ENCODE assay signal across 9 mouse cellular contexts in the genomic region with DNA sequence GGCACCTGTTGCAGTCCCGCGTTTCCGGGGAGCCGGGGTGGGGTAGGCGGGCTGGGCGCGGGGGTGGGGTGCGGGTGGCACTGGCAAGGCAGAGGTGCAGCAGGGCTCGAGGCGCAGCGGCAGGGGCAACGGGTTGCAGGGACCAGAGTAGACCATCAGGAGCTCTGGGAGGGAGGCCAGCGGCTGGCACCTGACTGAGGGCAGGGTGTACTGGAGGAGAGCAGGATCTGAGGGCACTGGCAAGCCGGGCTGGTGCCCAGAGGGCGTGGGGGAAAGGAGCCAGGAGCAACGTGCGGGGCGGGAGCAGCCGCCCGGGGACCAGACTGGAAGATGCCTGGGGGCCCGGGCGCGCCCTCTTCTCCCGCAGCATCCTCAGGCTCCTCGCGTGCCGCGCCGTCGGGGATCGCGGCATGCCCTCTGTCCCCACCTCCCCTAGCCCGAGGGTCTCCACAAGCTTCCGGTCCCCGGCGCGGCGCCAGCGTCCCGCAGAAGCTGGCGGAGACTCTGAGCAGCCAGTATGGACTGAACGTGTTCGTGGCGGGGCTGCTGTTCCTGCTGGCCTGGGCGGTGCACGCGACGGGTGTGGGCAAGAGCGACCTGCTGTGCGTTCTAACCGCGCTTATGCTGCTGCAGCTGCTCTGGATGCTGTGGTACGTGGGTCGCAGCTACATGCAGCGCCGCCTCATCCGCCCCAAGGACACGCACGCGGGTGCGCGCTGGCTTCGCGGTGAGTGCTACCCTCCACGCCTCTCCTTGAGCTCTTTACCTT. TPM values are rescaled to one million over a fixed set of nuclear protein-coding genes. Genes with fewer than 3 reads are reported as not detected.
DNase-seq lines count a peak whose midpoint lies in the region; ATAC-seq lines count a peak whose summit lies in the region.
"Had no signal": no experiment of that assay in that cellular context is flagged by ENCODE, and none has a peak within 500 bp of the region (broad histone marks: within the 10 kb centered on the region; RNA-seq: fewer than 3 reads in every experiment).

No protein-coding gene starts in this region.

- DNase-seq in kidney, postnatal 25 days = no peak
- peak; percentile 24 for DNase-seq in embryo, embryonic 10.5 days (ENCODE audit: low spot score)
- no peak for DNase-seq in gastrocnemius, adult 8-10 months (ENCODE audit: low spot score in 2 of 2)
- DNase-seq in layer of hippocampus, adult 18-20 months (ENCODE audit: low spot score in 2 of 2) = no peak
- DNase-seq in spleen, postnatal 14 days (ENCODE audit: low spot score in 2 of 2) = no peak
- DNase-seq: kidney, adult 9 months had no signal

- peaks cover 57% of the 10 kb centered on the region for H3K27me3 ChIP-seq in kidney, embryonic 16.5 days (ENCODE audit: insufficient read depth, low read length)
- H3K27me3 ChIP-seq in hindbrain, embryonic 13.5 days = peaks cover 81% of the 10 kb centered on the region
- peaks cover 71% of the 10 kb centered on the region for H3K27me3 ChIP-seq in neural tube, embryonic 12.5 days (replicated peaks)

- H3K4me1 ChIP-seq in kidney, embryonic 16.5 days (ENCODE audit: insufficient read depth, low read length) = peaks cover 10% of the 10 kb centered on the region
- H3K4me1 ChIP-seq in hindbrain, embryonic 13.5 days (replicated peaks) = peaks cover 23% of the 10 kb centered on the region
- H3K4me1 ChIP-seq in neural tube, embryonic 12.5 days = peaks cover 19% of the 10 kb centered on the region

- no peaks in the 10 kb centered on the region for H3K9me3 ChIP-seq in kidney, embryonic 16.5 days (ENCODE audit: low read length)
- no peaks in the 10 kb centered on the region for H3K9me3 ChIP-seq in hindbrain, embryonic 13.5 days
- no peaks in the 10 kb centered on the region for H3K9me3 ChIP-seq in neural tube, embryonic 12.5 days

- no peak overlapping the region for H3K27ac ChIP-seq in kidney, embryonic 16.5 days (ENCODE audit: low read length)
- no peak overlapping the region for H3K27ac ChIP-seq in hindbrain, embryonic 13.5 days
- H3K27ac ChIP-seq in neural tube, embryonic 12.5 days = no peak overlapping the region

- ATAC-seq in kidney, embryonic 16.5 days (ENCODE audit: low FRiP score, low TSS enrichment) = peak; percentile 39; the same call in 1 of the 2 replicates
- peak; percentile 33 for ATAC-seq in hindbrain, embryonic 13.5 days (ENCODE audit: low FRiP score)
- ATAC-seq in neural tube, embryonic 12.5 days (ENCODE audit: low FRiP score, low read depth) = peak; percentile 52; the same call in 1 of the 2 replicates

- H3K4me3 ChIP-seq in kidney, embryonic 16.5 days (ENCODE audit: low read length) = peak overlapping the region; percentile 18
- peak overlapping the region; percentile 42 for H3K4me3 ChIP-seq in hindbrain, embryonic 13.5 days
- peak overlapping the region; percentile 34 for H3K4me3 ChIP-seq in neural tube, embryonic 12.5 days

- WGBS in kidney, embryonic 16.5 days = 1% methylated on average over 58 of the region's 65 CpGs
- WGBS in hindbrain, embryonic 13.5 days = 1% methylated on average over 65 of the region's 65 CpGs
- WGBS in neural tube, embryonic 12.5 days = 1% methylated on average over 65 of the region's 65 CpGs

- no peak overlapping the region for H3K9ac ChIP-seq in kidney, embryonic 16.5 days (replicated peaks; ENCODE audit: low read length)
- peak overlapping the region; percentile 60 for H3K9ac ChIP-seq in hindbrain, embryonic 13.5 days
- H3K9ac ChIP-seq in neural tube, embryonic 12.5 days = no peak overlapping the region

- no peaks in the 10 kb centered on the region for H3K36me3 ChIP-seq in kidney, embryonic 16.5 days (ENCODE audit: insufficient read depth, low read length)
- no peaks in the 10 kb centered on the region; the same call in 1 of the 2 replicates for H3K36me3 ChIP-seq in hindbrain, embryonic 13.5 days
- H3K36me3 ChIP-seq in neural tube, embryonic 12.5 days = no peaks in the 10 kb centered on the region

- peak overlapping the region; percentile 34 for H3K4me2 ChIP-seq in kidney, embryonic 16.5 days (replicated peaks; ENCODE audit: low read depth, low read length)
- peak overlapping the region; percentile 58 for H3K4me2 ChIP-seq in hindbrain, embryonic 13.5 days
- peak overlapping the region; percentile 60 for H3K4me2 ChIP-seq in neural tube, embryonic 12.5 days (replicated peaks)

RNA-seq across cellular contexts. Expression of a gene that starts 1.5 kb away (rescaled TPM):
- polyA plus RNA-seq in kidney, embryonic 16.5 days (2015; fragmentation: Nextera tagmentation; extraction: Ambion mirVana) = not detected in 2 replicates
- polyA plus RNA-seq in hindbrain, embryonic 13.5 days (2015; fragmentation: Nextera tagmentation; extraction: Ambion mirVana) = not detected in 2 replicates
- polyA plus RNA-seq in neural tube, embryonic 12.5 days (2016; fragmentation: Nextera tagmentation; extraction: Ambion mirVana) = not detected in 2 replicates
- total RNA-seq in gastrocnemius, adult 8-10 months (2022) = under 1 TPM; 0.19 to 0.38 (median 0.29) TPM
- total RNA-seq in layer of hippocampus, adult 18-20 months (2021) = under 1 TPM; 0.10 to 0.15 TPM

RNA-seq across cellular contexts. Expression of a gene that starts 17.3 kb away (rescaled TPM):
- 90.3 and 93.5 TPM in 2 replicates for polyA plus RNA-seq in kidney, embryonic 16.5 days (2015; fragmentation: Nextera tagmentation; extraction: Ambion mirVana)
- 101 and 104 TPM in 2 replicates for polyA plus RNA-seq in hindbrain, embryonic 13.5 days (2015; fragmentation: Nextera tagmentation; extraction: Ambion mirVana)
- polyA plus RNA-seq in neural tube, embryonic 12.5 days (2016; fragmentation: Nextera tagmentation; extraction: Ambion mirVana) = 101 and 105 TPM in 2 replicates
- 1 to 10 TPM; 6.7 to 8.2 (median 7.1) TPM for total RNA-seq in gastrocnemius, adult 8-10 months (2022)
- 10 to 100 TPM; 29.7 to 31.1 TPM for total RNA-seq in layer of hippocampus, adult 18-20 months (2021)

RNA-seq across cellular contexts. Expression of a gene that starts 41.9 kb away (rescaled TPM):
- not detected in 2 replicates for polyA plus RNA-seq in kidney, embryonic 16.5 days (2015; fragmentation: Nextera tagmentation; extraction: Ambion mirVana)
- polyA plus RNA-seq in hindbrain, embryonic 13.5 days (2015; fragmentation: Nextera tagmentation; extraction: Ambion mirVana) = 0.13 and 0.35 TPM in 2 replicates
- not detected in 2 replicates for polyA plus RNA-seq in neural tube, embryonic 12.5 days (2016; fragmentation: Nextera tagmentation; extraction: Ambion mirVana)
- not detected for total RNA-seq in gastrocnemius, adult 8-10 months (2022)
- 10 to 100 TPM; 14.9 to 16.9 TPM for total RNA-seq in layer of hippocampus, adult 18-20 months (2021)

RNA-seq across cellular contexts. Expression of a gene that starts 57.0 kb away (rescaled TPM):
- 82.1 and 92.7 TPM in 2 replicates for polyA plus RNA-seq in kidney, embryonic 16.5 days (2015; fragmentation: Nextera tagmentation; extraction: Ambion mirVana)
- polyA plus RNA-seq in hindbrain, embryonic 13.5 days (2015; fragmentation: Nextera tagmentation; extraction: Ambion mirVana) = 55.7 and 58.4 TPM in 2 replicates
- 83.6 and 92.4 TPM in 2 replicates for polyA plus RNA-seq in neural tube, embryonic 12.5 days (2016; fragmentation: Nextera tagmentation; extraction: Ambion mirVana)
- total RNA-seq in gastrocnemius, adult 8-10 months (2022) = 10 to 100 TPM; 17.2 to 25.7 (median 19.4) TPM
- total RNA-seq in layer of hippocampus, adult 18-20 months (2021) = 10 to 100 TPM; 10.0 to 10.8 TPM

RNA-seq across cellular contexts. Expression of a gene that starts 57.0 kb away (rescaled TPM):
- 16.0 and 17.4 TPM in 2 replicates for polyA plus RNA-seq in kidney, embryonic 16.5 days (2015; fragmentation: Nextera tagmentation; extraction: Ambion mirVana)
- 20.4 and 23.6 TPM in 2 replicates for polyA plus RNA-seq in hindbrain, embryonic 13.5 days (2015; fragmentation: Nextera tagmentation; extraction: Ambion mirVana)
- 21.3 and 22.3 TPM in 2 replicates for polyA plus RNA-seq in neural tube, embryonic 12.5 days (2016; fragmentation: Nextera tagmentation; extraction: Ambion mirVana)
- total RNA-seq in gastrocnemius, adult 8-10 months (2022) = 1 to 10 TPM; 2.4 to 3.8 (median 3.3) TPM
- total RNA-seq in layer of hippocampus, adult 18-20 months (2021) = 10 to 100 TPM; 18.5 to 20.1 TPM
